Mouse (Mus musculus): Measurements from ENCODE around the gene Hist1h4d. TPM values are rescaled to one million over a fixed set of nuclear protein-coding genes. Genes with fewer than 3 reads are reported as not detected.
"Not testable (repeated sequence)": the region's sequence is repeated elsewhere in the genome, so short reads cannot be mapped to it uniquely, and the experiment has no call there.

The Hist1h4d gene
- polyA plus RNA-seq (2012; rRNA removed) = 10.1 and 13.8 TPM in 2 replicates

DNA sequence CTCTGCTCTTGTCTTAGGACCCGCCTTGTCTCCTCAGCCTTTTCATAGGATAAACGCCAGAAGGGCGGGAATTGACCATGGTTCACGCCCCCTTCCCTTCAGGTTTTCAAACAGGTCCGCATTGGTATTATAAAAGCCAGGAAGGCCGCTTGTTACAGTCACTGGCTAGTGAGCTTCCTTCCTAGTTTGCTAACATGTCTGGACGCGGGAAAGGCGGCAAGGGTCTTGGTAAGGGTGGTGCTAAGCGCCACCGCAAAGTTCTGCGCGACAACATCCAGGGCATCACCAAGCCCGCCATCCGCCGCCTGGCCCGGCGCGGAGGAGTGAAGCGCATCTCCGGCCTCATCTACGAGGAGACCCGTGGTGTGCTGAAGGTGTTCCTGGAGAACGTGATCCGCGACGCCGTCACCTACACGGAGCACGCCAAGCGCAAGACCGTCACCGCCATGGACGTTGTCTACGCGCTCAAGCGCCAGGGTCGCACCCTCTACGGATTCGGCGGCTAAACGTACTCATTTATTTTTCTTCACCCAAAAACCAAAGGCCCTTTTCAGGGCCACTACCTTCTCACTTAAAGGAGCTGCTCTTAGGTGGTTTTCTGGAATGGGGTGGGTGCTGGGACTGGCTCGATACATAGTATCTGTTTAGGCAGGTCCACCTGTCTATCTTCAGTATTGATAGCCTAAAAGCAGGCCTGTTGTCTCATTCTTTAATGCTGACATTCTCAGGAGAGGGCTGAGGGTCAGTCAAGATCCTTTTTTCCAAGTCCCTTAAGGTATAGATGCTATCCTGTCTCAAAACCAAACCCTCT, at the start of gene Hist1h4d:
Gene Hist1h4d (plus strand): TSS at position 191 of the 811 bp plus-strand sequence.
- H3K27ac ChIP-seq (ENCODE audit: insufficient read depth, low read depth, low read length) = peak within 1 kb of the TSS; percentile 22
- H3K4me3 ChIP-seq (ENCODE audit: low read depth, low read length) = peak within 1 kb of the TSS; percentile 64
- H3K36me3 ChIP-seq (ENCODE audit: control insufficient read depth, insufficient read depth, low read length) = no peaks in the 10 kb centered on the region
- peaks cover 2% of the 10 kb centered on the region; the same call in 1 of the 2 replicates for H3K4me1 ChIP-seq (ENCODE audit: control insufficient read depth, insufficient read depth, insufficient read length, low read length)
- WGBS = under 1% methylated on average over 43 of the region's 43 CpGs
- TF ChIP-seq POLR2A (IDR thresholded peaks at IDR 0.05; ENCODE audit: low read depth, low read length) (peak; percentile 98), CTCF (IDR thresholded peaks at IDR 0.05; ENCODE audit: extremely low read depth, insufficient read length, insufficient replicate concordance, low read depth, low read length) (no peak)
- H3K27me3 ChIP-seq (ENCODE audit: control insufficient read depth, insufficient read depth, low read length) = no peaks in the 10 kb centered on the region

DNA sequence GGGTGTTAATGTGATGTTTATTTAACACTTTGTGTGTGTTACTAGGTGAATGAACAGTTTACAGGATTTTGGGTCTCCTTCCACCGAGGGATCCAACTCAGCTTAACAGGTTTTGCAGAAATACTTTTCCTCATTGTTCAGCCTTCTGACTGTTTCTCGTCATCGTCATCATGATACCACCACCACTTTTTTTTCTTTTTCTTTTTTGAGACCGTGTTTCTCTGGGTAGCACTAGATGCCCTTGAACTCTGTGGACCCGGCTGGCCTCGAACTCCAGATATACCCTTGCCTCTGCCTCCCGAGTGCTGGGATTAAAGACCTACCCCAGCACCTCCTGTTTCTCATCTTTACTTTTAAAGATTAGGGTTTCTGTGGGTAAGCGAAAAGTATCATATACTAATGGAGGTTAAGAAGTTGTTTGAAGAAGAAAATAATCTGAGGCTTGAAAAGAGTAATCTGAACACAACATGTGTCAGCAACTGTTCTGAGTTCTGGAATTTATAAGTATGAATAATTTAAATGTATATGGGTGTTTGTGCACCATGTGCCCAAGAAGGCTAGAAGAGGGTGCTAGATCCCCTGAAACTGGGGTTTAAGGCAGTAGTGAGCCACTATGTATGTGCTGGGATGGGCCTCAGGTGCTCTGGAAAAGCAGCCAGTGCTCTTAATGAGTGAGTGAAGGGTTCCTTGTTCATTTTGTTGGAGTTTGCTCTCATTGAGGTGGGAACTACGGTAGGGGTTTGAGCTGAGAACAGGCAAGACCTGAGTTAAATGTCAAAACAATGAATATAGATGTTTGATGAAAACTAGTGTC, 48.9 kb upstream of the Hist1h4d start:
- Histone ChIP-seq H3K4me1 (ENCODE audit: control insufficient read depth, insufficient read depth, insufficient read length, low read length) (peaks cover 5% of the 10 kb centered on the region; the same call in 1 of the 2 replicates), H3K4me3 (ENCODE audit: low read depth, low read length) (no peak overlapping the region), H3K27me3 (ENCODE audit: control insufficient read depth, insufficient read depth, low read length) (no peaks in the 10 kb centered on the region), H3K27ac (ENCODE audit: insufficient read depth, low read depth, low read length) (peak overlapping the region; percentile 99; the same call in 1 of the 2 replicates), H3K36me3 (ENCODE audit: control insufficient read depth, insufficient read depth, low read length) (no peaks in the 10 kb centered on the region)
- TF ChIP-seq CTCF (IDR thresholded peaks at IDR 0.05; ENCODE audit: extremely low read depth, insufficient read length, insufficient replicate concordance, low read depth, low read length) = no peak
- TF ChIP-seq POLR2A (IDR thresholded peaks at IDR 0.05; ENCODE audit: low read depth, low read length) = no peak
- WGBS = 12% methylated on average over 9 of the region's 9 CpGs

DNA sequence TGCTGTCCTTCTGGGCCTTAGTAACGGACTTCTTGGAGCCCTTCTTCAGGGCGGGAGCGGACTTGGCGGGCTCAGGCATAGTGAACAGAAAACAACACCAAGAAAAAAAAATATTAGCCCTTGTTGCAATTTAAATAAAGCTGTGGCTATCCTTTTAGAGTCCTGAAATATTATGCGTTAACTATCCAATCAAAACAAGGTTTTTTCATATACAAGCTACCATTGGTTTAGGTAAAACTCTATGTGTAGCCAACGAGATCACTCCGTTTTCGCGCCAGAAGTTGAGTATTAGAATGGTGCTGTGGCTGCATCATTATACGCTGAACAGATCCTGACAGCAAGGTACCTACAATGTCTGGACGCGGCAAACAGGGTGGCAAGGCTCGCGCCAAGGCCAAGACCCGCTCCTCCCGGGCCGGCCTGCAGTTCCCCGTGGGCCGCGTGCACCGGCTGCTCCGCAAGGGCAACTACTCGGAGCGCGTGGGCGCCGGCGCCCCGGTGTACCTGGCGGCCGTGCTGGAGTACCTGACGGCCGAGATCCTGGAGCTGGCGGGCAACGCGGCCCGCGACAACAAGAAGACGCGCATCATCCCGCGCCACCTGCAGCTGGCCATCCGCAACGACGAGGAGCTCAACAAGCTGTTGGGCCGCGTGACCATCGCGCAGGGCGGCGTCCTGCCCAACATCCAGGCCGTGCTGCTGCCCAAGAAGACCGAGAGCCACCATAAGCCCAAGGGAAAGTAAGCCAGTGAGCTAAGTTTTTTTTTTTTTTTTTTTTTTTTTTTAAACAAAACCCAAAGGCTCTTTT, 47.6 kb upstream of the Hist1h4d start, which contains the start of gene Hist1h2af:
Gene Hist1h2af (plus strand): TSS at position 347 of the 808 bp plus-strand sequence.
- not testable (repeated sequence) for H3K27me3 ChIP-seq (ENCODE audit: control insufficient read depth, insufficient read depth, low read length); H3K36me3 ChIP-seq (ENCODE audit: control insufficient read depth, insufficient read depth, low read length); H3K4me1 ChIP-seq (ENCODE audit: control insufficient read depth, insufficient read depth, insufficient read length, low read length)
- peak within 1 kb of the TSS; percentile 85 for H3K27ac ChIP-seq (ENCODE audit: insufficient read depth, low read depth, low read length)
- peak within 1 kb of the TSS; percentile 53 for H3K4me3 ChIP-seq (ENCODE audit: low read depth, low read length)
- WGBS = under 1% methylated on average over 28 of the region's 53 CpGs

DNA sequence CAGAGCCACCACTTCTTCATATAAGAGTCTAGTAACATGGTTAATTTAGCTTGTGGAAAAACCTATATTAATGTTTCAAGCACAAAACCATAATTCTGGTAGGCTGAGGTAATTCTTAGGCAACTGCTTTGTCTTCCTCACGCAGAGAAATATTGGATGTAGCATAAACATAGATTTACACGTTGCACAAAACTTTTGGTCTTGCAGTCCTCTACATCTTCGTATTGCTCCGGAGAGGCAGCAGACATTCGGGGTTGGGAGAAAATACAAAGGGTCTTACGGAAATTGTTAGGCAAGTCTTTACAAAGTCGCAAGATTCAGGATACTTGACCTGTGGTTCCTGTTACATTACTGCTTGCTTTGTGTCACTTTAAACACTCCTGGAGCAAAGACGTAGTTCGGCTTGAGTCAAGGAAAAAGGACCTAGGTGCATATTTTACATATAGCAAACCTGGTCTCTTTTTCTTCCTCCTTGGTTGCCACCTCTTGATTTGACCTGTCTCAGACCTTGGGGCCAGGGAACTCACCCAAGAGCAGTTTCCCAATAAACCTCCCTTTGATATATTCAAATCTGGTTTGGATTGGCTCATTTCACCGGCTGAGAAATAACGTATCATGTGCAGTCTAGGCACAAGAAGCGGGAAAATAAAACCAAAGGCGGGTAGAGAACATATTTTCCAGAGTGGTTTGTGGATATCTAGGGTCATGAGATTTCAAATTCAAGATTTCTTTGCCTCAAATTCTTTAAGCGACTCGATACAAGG, 46.8 kb upstream of the Hist1h4d start:
- under 1% methylated on average over 15 of the region's 15 CpGs for WGBS
- no peaks in the 10 kb centered on the region for H3K27me3 ChIP-seq (ENCODE audit: control insufficient read depth, insufficient read depth, low read length)
- no peaks in the 10 kb centered on the region for H3K36me3 ChIP-seq (ENCODE audit: control insufficient read depth, insufficient read depth, low read length)
- peaks cover 5% of the 10 kb centered on the region; the same call in 1 of the 2 replicates for H3K4me1 ChIP-seq (ENCODE audit: control insufficient read depth, insufficient read depth, insufficient read length, low read length)
- H3K4me3 ChIP-seq (ENCODE audit: low read depth, low read length) = no peak overlapping the region; the same call in 1 of the 2 replicates
- no peak for TF ChIP-seq CTCF (IDR thresholded peaks at IDR 0.05; ENCODE audit: extremely low read depth, insufficient read length, insufficient replicate concordance, low read depth, low read length)
- TF ChIP-seq POLR2A (IDR thresholded peaks at IDR 0.05; ENCODE audit: low read depth, low read length) = no peak
- H3K27ac ChIP-seq (ENCODE audit: insufficient read depth, low read depth, low read length) = peak overlapping the region; percentile 85

DNA sequence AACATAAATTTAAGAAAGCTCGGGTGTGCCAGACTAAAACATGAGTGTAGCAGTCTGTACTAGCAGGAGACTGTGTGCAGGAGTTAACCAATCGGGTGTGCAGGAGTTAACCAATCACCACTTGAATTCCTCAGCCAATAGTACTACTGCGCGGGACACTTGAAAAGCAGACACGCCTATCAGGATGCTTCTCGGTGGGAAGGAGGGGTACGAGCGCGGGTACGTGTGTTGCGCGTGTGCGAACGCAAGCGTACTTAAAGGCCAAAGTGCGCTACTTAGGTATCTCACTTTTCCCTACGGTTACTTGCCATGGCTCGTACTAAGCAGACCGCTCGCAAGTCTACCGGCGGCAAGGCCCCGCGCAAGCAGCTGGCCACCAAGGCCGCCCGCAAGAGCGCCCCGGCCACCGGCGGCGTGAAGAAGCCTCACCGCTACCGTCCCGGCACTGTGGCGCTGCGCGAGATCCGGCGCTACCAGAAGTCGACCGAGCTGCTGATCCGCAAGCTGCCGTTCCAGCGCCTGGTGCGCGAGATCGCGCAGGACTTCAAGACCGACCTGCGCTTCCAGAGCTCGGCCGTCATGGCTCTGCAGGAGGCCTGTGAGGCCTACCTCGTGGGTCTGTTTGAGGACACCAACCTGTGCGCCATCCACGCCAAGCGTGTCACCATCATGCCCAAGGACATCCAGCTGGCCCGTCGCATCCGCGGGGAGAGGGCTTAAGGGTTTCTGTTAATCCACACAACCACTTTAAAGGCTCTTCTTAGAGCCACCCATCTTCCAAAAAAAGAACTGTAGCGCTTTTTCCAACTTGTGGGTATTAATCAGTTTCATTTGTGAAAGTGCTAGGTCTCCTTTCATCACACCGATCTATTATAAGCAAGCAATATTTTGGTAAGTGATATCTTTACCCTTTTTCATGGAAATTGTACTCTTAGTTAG, 46.0 kb upstream of the Hist1h4d start, which contains the start of gene Hist1h3g:
Gene Hist1h3g (plus strand): TSS at position 286 of the 939 bp plus-strand sequence.
- WGBS = under 1% methylated on average over 51 of the region's 62 CpGs
- not testable (repeated sequence) for H3K27me3 ChIP-seq (ENCODE audit: control insufficient read depth, insufficient read depth, low read length); H3K36me3 ChIP-seq (ENCODE audit: control insufficient read depth, insufficient read depth, low read length); H3K4me1 ChIP-seq (ENCODE audit: control insufficient read depth, insufficient read depth, insufficient read length, low read length)
- peak; percentile 27; the same call in 1 of the 2 replicates for TF ChIP-seq POLR2A (IDR thresholded peaks at IDR 0.05; ENCODE audit: low read depth, low read length)
- Histone ChIP-seq H3K27ac (ENCODE audit: insufficient read depth, low read depth, low read length) (peak within 1 kb of the TSS; percentile 85), H3K4me3 (ENCODE audit: low read depth, low read length) (peak within 1 kb of the TSS; percentile 59)

All from small intestine, adult 2 months (tissue).